Mouse (Mus musculus) embryonic facial prominence, embryonic 10.5 days (tissue): ENCODE measurements at regions not wholly inside any gene's neighbourhood (a gene's known extent, or its start where the extent isn't known, plus 50 kb on each side); places are given as distances from the start of the nearest gene placed in this dataset.

ENCODE experiments used
- DNase-seq: peaks from one replicate; pipeline ENCODE4 v3.0.0-alpha.2; 2017; ENCODE audit warnings: low spot score
- H3K27ac ChIP-seq: fragments of 300-500 bp; sonication (generic); replicated peaks from 2 replicates; pipeline ENCODE4 v1.5.1; 2016; ENCODE audit warnings: mild to moderate bottlenecking
- H3K27me3 ChIP-seq: fragments of 300-500 bp; sonication (generic); replicated peaks from 2 replicates; pipeline ENCODE4 v1.6.1; 2016; ENCODE audit warnings: low read depth, mild to moderate bottlenecking; ENCODE audit not compliant: poor library complexity, severe bottlenecking
- H3K36me3 ChIP-seq: fragments of 300-500 bp; sonication (generic); replicated peaks from 2 replicates; pipeline ENCODE4 v1.6.1; 2016; ENCODE audit warnings: mild to moderate bottlenecking, moderate library complexity
- H3K4me1 ChIP-seq: fragments of 300-500 bp; sonication (generic); 2 replicates; pipeline ENCODE4 v1.6.1; 2016
- H3K4me3 ChIP-seq: fragments of 300-500 bp; sonication (generic); 2 replicates; pipeline ENCODE4 v1.5.1; 2016; ENCODE audit warnings: mild to moderate bottlenecking, moderate library complexity
- H3K9me3 ChIP-seq: fragments of 300-500 bp; sonication (generic); 2 replicates; pipeline ENCODE4 v1.6.1; 2016; ENCODE audit warnings: mild to moderate bottlenecking
- WGBS: fragments of 180-500 bp; shearing (Covaris S2); methylation state at CpG from one replicate; pipeline ENCODE4 v1.1.7; 2016; 5-methylcytosine and 5-hydroxymethylcytosine counted together

- no peaks in the 10 kb centered on the region for H3K9me3 ChIP-seq
- no peak overlapping the region for H3K4me3 ChIP-seq
- H3K36me3 ChIP-seq: no peaks in the 10 kb centered on the region
- H3K4me1 ChIP-seq: no peaks in the 10 kb centered on the region
- no peak overlapping the region for H3K27ac ChIP-seq
- H3K27me3 ChIP-seq: no peaks in the 10 kb centered on the region
- no peak for DNase-seq
- 73% methylated on average over 5 of the region's 5 CpGs for WGBS
Observed at GRCm38 (mm10) chr11:48605223-48605824, 194.8 kb upstream of the Rack1 start.

GRCm38 (mm10) chr11:48601096-48601495 is 199.0 kb upstream of the Rack1 start:
- WGBS: 75% methylated on average over 1 of the region's 1 CpGs
- no peaks in the 10 kb centered on the region for H3K27me3 ChIP-seq
- H3K36me3 ChIP-seq: no peaks in the 10 kb centered on the region
- H3K9me3 ChIP-seq: no peaks in the 10 kb centered on the region
- H3K27ac ChIP-seq: no peak overlapping the region
- H3K4me1 ChIP-seq: no peaks in the 10 kb centered on the region
- no peak overlapping the region for H3K4me3 ChIP-seq
- no peak for DNase-seq

GRCm38 (mm10) chr11:48599573-48600127 is 200.5 kb upstream of the Rack1 start:
- DNase-seq: no peak
- no peak overlapping the region for H3K27ac ChIP-seq
- H3K4me1 ChIP-seq: no peaks in the 10 kb centered on the region
- 78% methylated on average over 5 of the region's 5 CpGs for WGBS
- no peaks in the 10 kb centered on the region for H3K9me3 ChIP-seq
- H3K27me3 ChIP-seq: no peaks in the 10 kb centered on the region
- no peaks in the 10 kb centered on the region for H3K36me3 ChIP-seq
- no peak overlapping the region for H3K4me3 ChIP-seq

GRCm38 (mm10) chr11:48599033-48599432 is 201.1 kb upstream of the Rack1 start:
- Histone ChIP-seq H3K27me3 (no peaks in the 10 kb centered on the region), H3K4me3 (no peak overlapping the region), H3K36me3 (no peaks in the 10 kb centered on the region), H3K4me1 (no peaks in the 10 kb centered on the region), H3K27ac (no peak overlapping the region), H3K9me3 (no peaks in the 10 kb centered on the region)
- DNase-seq: no peak

GRCm38 (mm10) chr11:48594429-48594828 is 205.7 kb upstream of the Rack1 start:
- H3K9me3 ChIP-seq: no peaks in the 10 kb centered on the region
- H3K27me3 ChIP-seq: no peaks in the 10 kb centered on the region
- 22% methylated on average over 5 of the region's 5 CpGs for WGBS

GRCm38 (mm10) chr11:48588833-48589649 is 211.1 kb upstream of the Rack1 start:
- Histone ChIP-seq H3K9me3 (no peaks in the 10 kb centered on the region), H3K4me3 (no peak overlapping the region), H3K36me3 (no peaks in the 10 kb centered on the region), H3K27me3 (no peaks in the 10 kb centered on the region), H3K4me1 (no peaks in the 10 kb centered on the region), H3K27ac (no peak overlapping the region)
- WGBS: 38% methylated on average over 9 of the region's 9 CpGs
- peak; percentile 76 for DNase-seq

More at GRCm38 (mm10) chr11:48594429-48594828, 205.7 kb upstream of the Rack1 start:
- no peaks in the 10 kb centered on the region for H3K36me3 ChIP-seq
- H3K27ac ChIP-seq: no peak overlapping the region
- H3K4me1 ChIP-seq: no peaks in the 10 kb centered on the region
- no peak for DNase-seq
- H3K4me3 ChIP-seq: no peak overlapping the region

GRCm38 (mm10) chr11:48568769-48569168 is 231.4 kb upstream of the Rack1 start:
- WGBS: 88% methylated on average over 3 of the region's 3 CpGs
- Histone ChIP-seq H3K4me1 (no peaks in the 10 kb centered on the region), H3K27me3 (no peaks in the 10 kb centered on the region)

GRCm38 (mm10) chr11:48567583-48568562 is 232.3 kb upstream of the Rack1 start:
- no peaks in the 10 kb centered on the region for H3K36me3 ChIP-seq
- WGBS: 77% methylated on average over 6 of the region's 6 CpGs
- H3K4me1 ChIP-seq: no peaks in the 10 kb centered on the region
- H3K4me3 ChIP-seq: no peak overlapping the region
- H3K27ac ChIP-seq: no peak overlapping the region
- H3K9me3 ChIP-seq: no peaks in the 10 kb centered on the region
- H3K27me3 ChIP-seq: no peaks in the 10 kb centered on the region
- DNase-seq: no peak

More at GRCm38 (mm10) chr11:48568769-48569168, 231.4 kb upstream of the Rack1 start:
- H3K4me3 ChIP-seq: no peak overlapping the region
- no peaks in the 10 kb centered on the region for H3K36me3 ChIP-seq
- no peak overlapping the region for H3K27ac ChIP-seq
- H3K9me3 ChIP-seq: no peaks in the 10 kb centered on the region
- no peak for DNase-seq

GRCm38 (mm10) chr11:48558053-48558452 is 242.1 kb upstream of the Rack1 start:
- Histone ChIP-seq H3K9me3 (no peaks in the 10 kb centered on the region), H3K4me3 (no peak overlapping the region), H3K27me3 (no peaks in the 10 kb centered on the region), H3K27ac (no peak overlapping the region), H3K36me3 (no peaks in the 10 kb centered on the region), H3K4me1 (no peaks in the 10 kb centered on the region)
- DNase-seq: no peak
- 88% methylated on average over 1 of the region's 1 CpGs for WGBS

GRCm38 (mm10) chr11:48552006-48552405 is 248.1 kb upstream of the Rack1 start:
- WGBS: 89% methylated on average over 3 of the region's 3 CpGs
- H3K4me3 ChIP-seq: no peak overlapping the region
- H3K4me1 ChIP-seq: no peaks in the 10 kb centered on the region
- H3K27me3 ChIP-seq: no peaks in the 10 kb centered on the region
- no peak overlapping the region for H3K27ac ChIP-seq
- no peaks in the 10 kb centered on the region for H3K36me3 ChIP-seq
- no peak for DNase-seq
- H3K9me3 ChIP-seq: no peaks in the 10 kb centered on the region

GRCm38 (mm10) chr11:48551201-48551600 is 248.9 kb upstream of the Rack1 start:
- 82% methylated on average over 2 of the region's 2 CpGs for WGBS

GRCm38 (mm10) chr11:48526316-48526715 is 273.8 kb upstream of the Rack1 start:
- H3K27me3 ChIP-seq: no peaks in the 10 kb centered on the region
- DNase-seq: no peak
- H3K9me3 ChIP-seq: no peaks in the 10 kb centered on the region
- H3K4me3 ChIP-seq: no peak overlapping the region
- no peaks in the 10 kb centered on the region for H3K4me1 ChIP-seq
- no peak overlapping the region for H3K27ac ChIP-seq
- H3K36me3 ChIP-seq: no peaks in the 10 kb centered on the region
- WGBS: 75% methylated on average over 3 of the region's 3 CpGs

More at GRCm38 (mm10) chr11:48551201-48551600, 248.9 kb upstream of the Rack1 start:
- H3K9me3 ChIP-seq: no peaks in the 10 kb centered on the region
- no peak overlapping the region for H3K4me3 ChIP-seq
- no peaks in the 10 kb centered on the region for H3K27me3 ChIP-seq
- no peak overlapping the region for H3K27ac ChIP-seq
- DNase-seq: no peak
- no peaks in the 10 kb centered on the region for H3K36me3 ChIP-seq
- H3K4me1 ChIP-seq: no peaks in the 10 kb centered on the region
